Mouse (Mus musculus) small intestine, adult 2 months (tissue): ENCODE measurements around the gene Mras.

Experiments used
- CTCF ChIP-seq: fragments of 200-500 bp; IDR thresholded peaks from 2 replicates; pipeline ENCODE4 v1.5.1; 2012; ENCODE audit warnings: low read depth, mild to moderate bottlenecking, control low read depth, inconsistent platforms, low read length, moderate library complexity, mixed read lengths; ENCODE audit not compliant: insufficient replicate concordance, insufficient read length; ENCODE audit errors: extremely low read depth
- POLR2A ChIP-seq: fragments of 200-500 bp; IDR thresholded peaks from 2 replicates; pipeline ENCODE4 v1.6.1; 2012; ENCODE audit warnings: low read depth, mild to moderate bottlenecking, control low read depth, inconsistent platforms, low read length, moderate library complexity

DNA sequence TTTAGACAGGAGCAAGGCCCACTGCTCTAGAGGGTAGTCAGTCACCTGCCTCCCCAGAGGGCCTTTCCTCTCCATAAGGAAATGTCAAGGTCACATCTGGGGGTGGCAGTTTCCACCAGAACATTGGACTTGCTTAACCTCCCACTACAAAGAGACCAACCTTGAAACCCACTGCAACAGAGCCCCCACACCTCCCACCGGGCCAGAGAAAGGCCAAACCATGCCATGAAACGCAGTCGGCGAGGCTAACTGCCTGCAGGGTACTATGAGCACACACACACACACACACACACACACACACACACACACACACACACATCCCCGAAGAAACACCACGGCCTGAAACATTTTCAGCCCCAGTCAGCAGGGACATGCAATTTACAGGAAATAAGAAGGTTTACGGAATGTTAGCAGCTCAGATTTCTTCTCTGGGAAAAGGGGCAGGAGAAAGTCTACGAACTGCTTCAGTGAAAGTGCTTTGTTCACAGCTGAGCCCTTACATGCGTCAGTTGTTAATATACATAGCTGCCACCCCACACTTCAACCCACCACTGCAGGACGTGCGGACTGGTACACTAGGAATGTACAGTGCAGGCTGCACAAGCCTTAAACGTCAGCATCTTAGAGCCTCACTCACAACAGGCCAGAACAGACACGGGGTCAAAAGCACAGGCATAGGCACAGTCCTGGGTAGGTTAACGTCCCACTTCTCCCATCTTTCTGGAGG is 2.1 kb downstream of the Mras start:
- TF ChIP-seq CTCF (no peak), POLR2A (no peak)
